Mouse (Mus musculus): ENCODE data around the gene Kcnc3. TPM values are rescaled to one million over a fixed set of nuclear protein-coding genes. Genes with fewer than 3 reads are reported as not detected.

The Kcnc3 gene
- total RNA-seq, 4 experiments from 2014 or later: 3.6 to 5.1 (median 4.5) TPM

DNA sequence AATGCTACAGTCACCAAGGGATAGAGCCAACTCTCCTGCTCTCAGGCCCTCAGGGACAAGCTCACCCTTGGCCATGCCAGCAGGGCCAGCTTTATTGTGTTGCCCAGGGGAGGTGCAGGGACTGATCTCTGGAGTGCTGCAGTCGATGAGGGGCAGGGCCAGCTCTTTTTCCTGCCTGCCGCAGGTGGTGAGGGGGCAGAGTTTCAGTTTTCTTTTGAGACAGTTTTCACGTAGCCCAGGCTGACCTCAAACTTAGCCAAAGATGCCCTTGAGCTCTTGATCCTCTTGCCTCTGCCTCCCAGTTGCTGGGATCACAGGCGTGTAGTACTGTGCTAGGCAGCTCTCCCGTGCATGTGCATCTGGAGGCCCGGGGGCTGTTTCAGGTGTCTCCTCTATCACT, 19.5 kb upstream of the Kcnc3 start:
- no peak for DNase-seq (ENCODE audit: low spot score in 2 of 2)

DNA sequence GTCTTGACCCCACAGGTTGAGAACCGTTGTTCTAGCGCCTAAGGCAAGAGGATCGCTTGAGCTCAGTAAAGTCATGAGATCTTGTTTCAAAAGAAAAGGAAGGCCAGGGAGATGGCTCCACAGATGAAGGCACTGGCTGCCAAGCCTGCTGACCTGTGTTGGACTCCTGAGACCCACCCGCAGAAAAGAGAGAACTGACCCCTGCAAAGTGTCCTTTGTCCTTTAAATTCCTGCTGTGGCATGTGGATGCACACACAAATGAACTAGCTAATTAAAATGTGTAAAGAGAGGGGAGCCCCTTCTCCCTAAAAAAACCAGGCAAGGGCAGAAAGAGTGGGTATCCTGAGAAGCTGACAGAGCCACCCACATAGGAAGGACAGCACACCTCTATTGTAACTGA, 18.7 kb upstream of the Kcnc3 start:
- no peak for DNase-seq (ENCODE audit: low spot score in 2 of 2)

DNA sequence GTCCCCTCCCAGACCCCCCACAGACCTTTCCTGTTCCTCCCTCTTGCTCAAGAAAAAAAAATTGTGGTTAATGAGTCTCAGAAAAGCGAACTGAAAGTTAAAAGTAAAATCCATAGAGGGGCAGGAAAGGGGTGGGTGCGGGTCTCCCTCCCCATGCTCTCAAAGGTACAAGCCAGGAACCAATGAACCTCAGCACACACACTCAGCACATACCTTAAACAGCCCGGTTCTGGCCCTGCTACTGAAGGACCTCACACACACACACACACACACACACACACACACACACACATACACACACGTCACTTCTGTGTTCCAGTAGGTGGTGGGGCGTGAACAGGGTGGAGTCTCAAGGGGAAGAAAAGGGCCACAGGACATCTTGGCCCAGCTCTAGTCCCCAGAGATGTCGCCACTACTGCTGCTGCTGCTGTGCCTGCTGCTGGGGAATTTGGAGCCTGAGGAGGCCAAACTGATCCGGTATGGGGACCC, 18.2 kb upstream of the Kcnc3 start, which contains the start of gene Napsa:
Gene Napsa (plus strand): TSS at position 168 of the 489 bp plus-strand sequence.
- DNase-seq (ENCODE audit: low spot score in 2 of 2): no peak

DNA sequence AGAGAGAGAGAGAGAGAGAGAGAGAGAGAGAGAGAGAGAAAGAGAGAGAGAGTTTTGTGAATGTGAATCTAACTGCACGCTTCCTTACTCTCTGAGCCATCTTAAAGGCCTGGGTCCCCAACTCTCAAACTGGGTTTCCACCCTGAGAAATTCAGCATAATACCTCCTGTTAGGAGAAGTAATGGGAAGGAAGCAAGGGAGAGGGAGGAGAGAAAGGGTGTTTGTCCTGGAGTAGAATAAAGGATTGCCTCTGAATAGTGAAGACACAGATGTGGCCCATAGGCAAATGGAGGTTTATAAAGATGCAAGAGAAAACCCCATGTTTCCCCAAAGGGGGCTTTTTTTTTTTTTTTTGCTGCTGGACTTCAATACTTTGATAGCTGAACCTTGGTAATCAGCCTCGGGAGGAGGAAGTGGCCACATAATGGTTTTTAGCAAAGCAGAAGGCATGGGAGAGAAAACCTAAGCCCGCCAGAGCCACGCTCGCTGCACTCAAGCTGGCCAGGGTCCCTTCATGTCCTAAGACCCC, 17.4 kb upstream of the Kcnc3 start:
- no peak for DNase-seq (ENCODE audit: low spot score in 2 of 2)

DNA sequence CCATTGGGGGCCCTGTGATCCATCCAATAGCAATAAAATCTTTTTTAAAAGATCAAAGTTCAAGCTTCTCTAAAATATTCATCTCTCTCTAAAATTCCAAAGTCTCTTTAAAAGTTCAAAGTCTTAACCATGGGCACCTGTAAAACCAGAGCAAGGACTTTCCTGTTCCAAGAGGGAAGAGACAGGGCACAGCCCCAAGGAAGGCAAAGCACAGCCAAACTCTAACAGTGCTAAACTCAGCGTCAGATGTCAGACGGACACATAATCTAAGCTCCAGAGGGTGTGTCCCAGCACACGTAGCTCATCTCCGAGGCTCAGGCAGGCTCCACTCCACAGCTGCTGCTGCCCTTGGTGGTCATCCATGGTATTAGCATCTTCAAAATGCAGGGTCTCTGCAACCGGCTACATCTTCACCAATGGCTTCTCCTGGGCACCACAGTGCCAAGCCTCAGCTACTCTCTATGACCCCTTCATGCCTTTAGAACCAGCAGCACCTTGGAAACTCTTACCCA, 14.1 kb upstream of the Kcnc3 start:
- no peak for DNase-seq (ENCODE audit: low spot score in 2 of 2)

DNA sequence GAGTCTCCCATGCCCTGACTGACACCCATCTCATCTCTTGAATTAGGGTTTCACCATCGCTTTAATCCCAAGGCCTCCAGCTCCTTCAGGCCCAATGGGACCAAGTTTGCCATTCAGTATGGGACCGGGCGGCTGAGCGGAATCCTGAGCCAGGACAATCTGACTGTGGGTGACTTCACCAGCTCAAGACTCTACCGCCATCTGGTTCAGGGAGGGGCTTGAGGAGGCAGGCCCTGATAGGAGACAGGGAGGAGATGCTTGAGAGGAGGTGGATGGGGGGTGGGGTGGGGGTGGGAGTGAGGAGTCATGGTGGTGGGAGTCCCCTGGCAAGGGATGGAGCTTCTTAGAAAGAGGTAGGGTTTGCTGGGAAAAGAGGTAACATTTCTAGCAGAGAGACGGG, 8.8 kb upstream of the Kcnc3 start:
- no peak for DNase-seq (ENCODE audit: low spot score in 2 of 2)

DNA sequence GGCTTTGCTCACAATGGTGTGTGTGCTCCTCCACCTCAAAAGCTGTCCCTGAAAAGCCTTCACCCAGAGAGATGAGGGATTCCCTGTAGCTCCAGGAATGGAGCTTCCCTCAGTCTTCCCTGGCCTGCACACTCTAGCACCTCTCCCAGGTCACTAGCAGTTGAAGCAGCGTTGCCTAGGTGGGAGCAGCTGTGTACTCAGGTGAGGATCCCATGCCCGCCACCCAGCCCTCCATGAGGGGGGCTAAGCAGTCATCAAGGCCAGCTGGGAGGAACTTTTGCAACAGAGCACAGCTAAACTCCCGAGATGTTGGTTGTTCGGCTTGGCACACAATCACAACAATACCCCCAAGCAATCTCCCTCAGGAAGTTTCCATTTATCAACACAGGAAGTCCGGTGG, 7.8 kb upstream of the Kcnc3 start:
- no peak for DNase-seq (ENCODE audit: low spot score in 2 of 2)

DNA sequence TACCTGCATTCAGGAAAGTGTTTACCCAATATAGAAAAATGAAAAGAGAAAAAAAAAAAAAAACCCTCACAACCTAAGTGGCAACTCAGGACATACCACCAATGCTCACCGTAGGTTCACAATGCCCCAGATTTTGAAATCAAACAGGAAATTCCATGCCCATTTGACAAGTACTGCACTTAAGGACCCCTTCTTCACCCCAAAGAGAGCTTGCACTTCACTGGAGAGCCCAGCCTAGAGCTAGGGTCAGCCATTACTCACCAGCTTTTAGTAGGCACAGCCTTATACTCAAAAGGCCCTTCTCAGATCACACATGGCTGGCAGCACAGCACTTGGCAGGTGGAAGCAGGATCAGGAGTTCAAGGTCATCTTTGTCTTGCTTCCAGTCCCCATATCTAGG, 7.3 kb upstream of the Kcnc3 start:
- DNase-seq (ENCODE audit: low spot score in 2 of 2): no peak

DNA sequence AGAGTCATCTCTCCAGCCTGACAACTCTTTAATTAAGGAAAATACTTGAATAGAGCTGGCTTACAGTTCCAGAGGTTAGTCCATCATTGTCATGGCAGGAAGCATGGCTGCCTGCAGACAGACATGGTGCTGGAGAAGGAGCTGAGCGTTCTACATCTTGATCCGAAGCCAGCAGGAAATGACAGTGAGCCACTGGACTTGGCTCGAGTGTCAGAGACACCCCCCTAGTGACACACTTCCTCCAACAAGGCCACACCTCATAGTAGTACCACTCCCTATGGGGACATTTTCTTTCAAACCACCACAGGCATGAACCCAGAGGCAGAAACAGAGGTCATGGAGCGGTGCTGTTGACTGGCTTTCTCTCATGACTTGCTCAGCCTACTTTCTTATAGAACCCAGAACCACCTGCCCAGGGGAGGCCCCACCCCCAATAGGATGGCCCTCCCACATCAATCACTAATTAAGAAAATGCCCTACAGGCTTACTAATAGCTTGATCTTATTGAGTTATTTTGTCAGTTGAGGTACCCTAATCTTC, 6.1 kb upstream of the Kcnc3 start:
- DNase-seq (ENCODE audit: low spot score in 2 of 2): no peak

DNA sequence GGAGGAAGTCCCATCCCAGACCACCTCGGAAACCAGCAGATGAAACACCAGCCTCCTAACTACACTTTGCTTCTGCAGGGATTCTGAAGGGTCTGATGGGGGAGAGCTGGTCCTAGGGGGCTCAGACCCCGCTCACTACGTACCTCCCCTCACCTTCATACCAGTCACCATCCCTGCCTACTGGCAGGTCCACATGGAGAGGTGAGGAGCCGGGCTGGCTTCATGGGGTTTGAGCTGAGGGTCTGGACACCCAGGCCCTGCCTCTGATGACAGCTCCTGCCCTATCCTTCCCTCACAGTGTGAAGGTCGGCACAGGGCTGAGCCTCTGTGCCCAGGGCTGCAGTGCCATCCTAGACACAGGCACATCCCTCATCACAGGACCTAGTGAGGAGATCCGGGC, 5.5 kb upstream of the Kcnc3 start:
- DNase-seq (ENCODE audit: low spot score in 2 of 2): no peak

DNA sequence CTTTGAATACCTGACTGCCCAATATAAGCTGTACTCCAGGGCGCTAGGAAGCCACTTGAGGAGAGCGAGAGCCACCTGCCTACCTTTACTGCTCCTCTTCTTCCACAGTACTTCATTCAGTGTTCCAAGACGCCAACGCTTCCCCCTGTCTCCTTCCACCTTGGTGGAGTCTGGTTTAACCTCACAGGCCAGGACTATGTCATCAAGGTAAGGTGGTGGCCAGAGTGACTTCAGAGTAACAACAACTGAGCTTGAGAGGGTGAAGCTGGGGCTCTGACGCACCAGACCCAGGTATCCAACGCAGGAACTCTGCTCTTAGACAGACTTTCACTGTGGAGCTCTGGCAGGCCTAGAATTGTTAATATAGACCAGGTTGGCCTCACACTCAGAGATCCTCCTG, 4.9 kb upstream of the Kcnc3 start:
- DNase-seq (ENCODE audit: low spot score in 2 of 2): no peak

DNA sequence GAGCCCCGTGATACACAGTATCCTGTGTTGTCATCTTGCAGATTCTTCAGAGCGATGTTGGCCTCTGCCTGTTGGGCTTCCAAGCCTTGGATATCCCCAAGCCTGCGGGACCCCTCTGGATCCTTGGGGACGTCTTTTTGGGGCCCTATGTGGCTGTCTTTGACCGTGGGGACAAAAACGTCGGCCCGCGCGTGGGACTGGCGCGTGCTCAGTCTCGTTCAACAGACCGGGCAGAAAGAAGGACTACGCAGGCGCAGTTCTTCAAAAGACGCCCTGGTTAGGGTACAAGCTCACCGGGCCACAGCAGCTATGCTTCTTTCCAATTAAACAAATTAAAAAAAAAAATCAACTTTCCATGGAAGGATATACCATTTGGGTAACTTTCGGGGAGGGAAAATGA, 3.9 kb upstream of the Kcnc3 start:
- DNase-seq (ENCODE audit: low spot score in 2 of 2): no peak

DNA sequence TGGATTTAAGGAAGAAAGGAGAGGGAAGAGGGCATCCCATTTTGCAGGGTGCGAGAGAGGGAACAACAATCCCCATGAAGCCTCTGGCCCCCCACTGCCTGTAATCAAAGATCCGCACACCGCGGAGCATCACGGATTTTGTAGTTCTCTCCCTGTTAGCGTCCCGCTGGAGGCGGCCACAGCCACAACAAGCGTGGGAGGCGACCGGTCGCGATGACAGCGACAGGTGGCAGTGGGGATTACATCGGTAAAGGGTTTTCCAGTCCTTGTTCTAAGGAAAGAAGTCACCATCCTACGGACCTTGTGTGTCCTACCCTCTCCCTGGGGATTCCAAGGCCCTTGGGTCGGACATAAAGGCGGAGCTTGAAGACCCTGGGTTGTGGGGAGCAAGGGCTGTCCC, 3.5 kb upstream of the Kcnc3 start:
- peak in 1 of 2 experiments; percentile 25 for DNase-seq (ENCODE audit: low spot score in 2 of 2)

DNA sequence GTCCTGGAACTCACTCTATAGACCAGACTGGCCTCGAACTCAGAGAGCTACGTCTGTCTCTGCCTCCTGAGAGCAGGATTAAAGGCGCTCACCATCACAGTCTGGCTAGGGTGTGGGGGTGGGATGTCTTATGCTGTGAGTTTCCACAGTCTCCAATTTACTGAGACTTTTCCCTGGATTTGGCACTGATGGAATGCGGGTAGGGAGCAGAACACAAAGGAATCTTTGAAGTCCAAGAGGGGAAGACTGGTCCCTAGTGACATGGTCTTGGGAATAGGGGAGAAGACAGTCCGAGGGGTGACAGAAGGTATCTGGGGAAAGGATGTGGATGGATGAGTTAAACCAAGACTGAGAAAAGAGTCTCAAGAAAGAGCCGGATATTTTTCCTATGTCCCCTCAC, 2.8 kb upstream of the Kcnc3 start:
- no peak for DNase-seq (ENCODE audit: low spot score in 2 of 2)

DNA sequence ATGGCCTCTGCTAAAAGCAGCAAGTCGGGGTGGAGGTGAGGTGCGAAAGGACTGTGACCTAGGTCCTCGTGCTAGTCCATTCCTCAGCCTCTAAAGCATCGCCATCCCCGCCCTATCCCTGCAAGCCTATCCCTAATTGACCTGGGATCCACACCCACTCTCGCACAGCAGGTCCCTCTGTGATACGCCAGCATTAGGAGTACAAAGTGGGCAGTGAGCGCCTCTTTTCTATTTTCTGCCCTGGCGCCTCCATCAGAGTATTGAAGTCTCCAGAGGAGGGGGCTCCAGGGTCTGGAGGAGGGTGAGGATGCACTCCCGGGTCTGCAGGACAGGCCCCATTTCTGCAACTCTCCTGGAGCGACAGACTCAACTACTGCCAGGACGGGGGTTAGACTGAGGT, 2.1 kb upstream of the Kcnc3 start:
- no peak for DNase-seq (ENCODE audit: low spot score in 2 of 2)

DNA sequence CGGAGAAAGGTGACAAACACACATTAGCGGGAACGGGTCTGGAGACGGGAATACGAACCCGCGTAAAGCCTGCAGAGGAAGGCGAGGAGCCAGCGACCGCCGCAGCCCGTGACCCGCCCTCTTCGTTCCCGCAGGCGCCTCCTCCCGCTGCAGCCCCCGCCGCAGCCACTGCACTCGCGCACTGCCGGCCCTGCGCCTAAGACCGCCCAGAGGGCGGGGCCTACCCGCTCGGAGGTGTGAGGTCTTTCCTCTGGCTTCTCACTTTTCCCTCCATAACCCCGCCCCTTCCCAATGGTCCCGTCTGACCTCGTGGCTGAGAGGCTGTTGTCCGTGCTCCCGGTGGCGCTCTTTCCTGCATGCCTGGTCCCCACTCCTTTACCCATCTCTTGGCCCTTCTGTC, 1.3 kb upstream of the Kcnc3 start:
- peak; percentile 70 to 86 for DNase-seq (ENCODE audit: low spot score in 2 of 2)

DNA sequence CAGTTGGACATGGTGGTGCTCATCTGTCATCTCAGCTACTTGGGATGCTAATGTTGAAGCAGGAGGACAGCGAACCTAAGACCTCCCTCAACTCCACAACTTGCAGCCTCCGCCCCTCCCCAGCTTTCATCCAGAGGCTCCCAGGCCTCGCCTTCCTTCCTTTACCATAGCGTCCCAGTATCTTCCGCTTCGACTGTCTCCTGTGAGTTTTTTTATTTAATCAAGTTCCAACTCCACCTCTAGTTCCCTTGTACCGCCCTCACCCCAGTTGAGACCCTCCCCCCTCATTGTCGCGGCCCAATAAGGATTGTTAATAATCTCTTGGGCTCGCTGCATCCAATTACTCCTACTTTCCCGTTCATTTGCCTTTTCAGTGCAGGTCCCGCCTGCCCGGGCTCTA, 518 bp upstream of the Kcnc3 start:
- DNase-seq (ENCODE audit: low spot score in 2 of 2): no peak

DNA sequence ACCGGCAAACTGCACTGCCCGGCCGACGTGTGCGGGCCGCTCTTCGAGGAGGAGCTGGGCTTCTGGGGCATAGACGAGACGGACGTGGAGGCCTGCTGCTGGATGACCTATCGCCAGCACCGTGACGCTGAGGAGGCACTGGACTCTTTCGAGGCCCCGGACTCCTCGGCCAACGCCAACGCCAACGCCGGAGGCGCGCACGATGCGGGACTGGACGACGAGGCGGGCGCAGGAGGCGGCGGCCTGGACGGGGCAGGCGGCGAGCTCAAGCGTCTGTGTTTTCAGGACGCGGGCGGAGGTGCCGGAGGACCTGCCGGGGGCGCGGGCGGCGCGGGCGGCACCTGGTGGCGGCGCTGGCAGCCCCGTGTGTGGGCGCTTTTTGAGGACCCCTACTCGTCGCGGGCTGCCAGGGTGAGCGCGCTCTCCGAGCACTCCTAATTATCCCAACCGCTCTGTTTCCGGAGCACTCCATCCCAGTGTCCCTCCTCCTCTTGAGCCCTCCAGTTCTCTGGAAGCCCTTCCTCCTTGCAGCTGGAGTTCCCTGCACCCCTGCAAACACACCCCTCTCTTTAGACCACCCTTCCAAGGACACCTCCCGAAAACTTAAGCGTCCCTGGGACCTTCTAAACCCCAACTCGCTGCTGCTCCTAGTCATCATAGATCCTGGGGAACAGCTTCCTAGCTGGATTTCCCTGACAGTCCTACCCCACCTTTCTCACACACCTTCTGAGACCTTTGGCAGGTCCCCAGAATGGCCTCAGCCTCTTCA, 1.1 kb downstream of the Kcnc3 start:
- peak in 1 of 2 experiments; percentile 18 for DNase-seq (ENCODE audit: low spot score in 2 of 2)

DNA sequence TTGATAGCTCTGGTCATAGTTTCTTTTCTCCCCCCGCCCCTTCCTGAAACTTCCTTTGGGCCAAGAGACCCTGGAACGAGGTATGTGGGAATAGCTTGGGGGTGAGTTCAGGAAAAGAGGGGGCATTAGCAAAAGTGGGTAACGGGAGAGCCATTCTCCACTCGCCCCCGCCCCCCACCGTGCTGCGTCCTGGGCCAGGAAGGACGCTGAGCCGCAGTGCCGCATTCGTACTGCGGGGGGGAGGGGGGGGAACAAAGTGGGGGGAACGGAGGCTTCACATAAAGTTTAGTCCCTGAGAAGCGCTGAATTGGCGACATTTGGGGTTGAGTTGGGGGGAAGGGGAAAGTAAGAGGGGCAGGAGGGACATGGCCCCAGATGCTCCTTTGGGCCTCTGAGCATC, 2.6 kb downstream of the Kcnc3 start:
- no peak for DNase-seq (ENCODE audit: low spot score in 2 of 2)

DNA sequence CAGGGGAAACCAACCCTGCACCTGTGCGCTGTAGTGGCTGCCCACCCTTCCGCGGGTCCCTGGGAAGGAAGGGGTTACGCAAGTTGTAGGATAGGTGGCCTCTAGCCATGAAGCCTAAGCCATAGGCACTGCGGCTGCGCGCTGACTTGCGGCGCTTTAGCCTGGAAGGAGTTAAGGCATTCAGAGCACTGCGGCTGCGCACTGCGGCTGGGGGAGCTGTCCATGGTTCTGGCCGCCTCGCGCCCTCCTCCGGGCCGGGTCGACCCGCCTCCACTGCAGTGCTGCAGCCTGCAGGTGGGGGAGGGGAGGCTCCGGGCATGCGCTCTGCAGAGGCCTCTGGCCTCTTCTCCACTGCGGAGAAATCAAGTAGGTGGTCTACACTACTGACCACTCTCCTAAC, 3.3 kb downstream of the Kcnc3 start:
- peak; percentile 54 to 63 for DNase-seq (ENCODE audit: low spot score in 2 of 2)

DNA sequence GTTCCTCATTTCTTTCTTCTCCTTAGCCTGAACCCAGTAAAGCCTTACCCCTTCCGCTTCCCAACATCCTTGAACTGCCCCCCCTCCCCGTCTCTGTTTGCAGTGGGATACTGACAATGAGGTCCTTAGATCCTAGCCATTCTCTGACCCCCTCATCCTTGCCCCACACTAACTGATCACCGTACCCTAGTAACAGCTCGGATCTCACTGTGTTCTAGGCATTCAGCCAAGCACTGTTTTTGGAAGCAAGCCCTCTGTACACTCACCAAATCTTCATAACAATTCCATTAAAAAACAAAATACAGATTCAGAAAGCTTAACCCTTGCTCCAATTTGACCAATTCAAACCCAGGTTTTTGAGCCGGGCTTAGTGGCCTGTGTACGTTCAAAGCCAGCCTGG, 3.8 kb downstream of the Kcnc3 start:
- DNase-seq (ENCODE audit: low spot score in 2 of 2): no peak

DNA sequence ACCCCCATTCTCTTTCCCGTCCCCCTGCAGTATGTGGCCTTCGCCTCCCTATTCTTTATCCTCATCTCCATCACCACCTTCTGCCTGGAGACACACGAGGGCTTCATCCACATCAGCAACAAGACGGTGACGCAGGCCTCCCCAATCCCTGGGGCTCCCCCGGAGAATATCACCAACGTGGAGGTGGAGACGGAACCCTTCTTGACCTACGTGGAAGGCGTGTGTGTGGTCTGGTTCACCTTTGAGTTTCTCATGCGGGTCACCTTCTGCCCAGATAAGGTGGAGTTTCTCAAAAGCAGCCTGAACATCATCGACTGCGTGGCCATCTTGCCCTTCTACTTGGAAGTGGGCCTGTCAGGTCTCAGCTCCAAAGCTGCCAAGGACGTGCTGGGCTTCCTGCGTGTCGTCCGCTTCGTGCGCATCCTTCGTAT, 4.7 kb downstream of the Kcnc3 start:
- no peak for DNase-seq (ENCODE audit: low spot score in 2 of 2)

DNA sequence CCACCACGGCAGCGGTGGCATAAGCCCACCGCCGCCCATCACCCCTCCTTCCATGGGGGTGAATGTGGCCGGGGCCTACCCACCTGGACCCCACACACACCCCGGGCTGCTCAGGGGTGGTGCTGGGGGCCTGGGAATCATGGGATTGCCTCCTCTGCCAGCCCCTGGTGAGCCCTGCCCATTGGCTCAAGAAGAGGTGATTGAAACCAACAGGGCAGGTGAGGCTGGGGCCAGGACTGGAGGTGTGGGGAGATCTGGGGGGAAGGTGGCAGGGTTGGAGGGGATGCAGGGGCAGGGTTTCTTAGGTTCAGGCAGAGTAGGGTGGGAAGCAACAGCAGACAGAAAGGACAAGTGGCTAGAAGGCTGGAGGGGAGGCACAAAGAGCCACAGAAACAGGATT, 5.6 kb downstream of the Kcnc3 start:
- DNase-seq (ENCODE audit: low spot score in 2 of 2): no peak

All from gastrocnemius, adult 8-10 months (tissue).